Mouse (Mus musculus) hindbrain, embryonic 10.5 days (tissue): ENCODE data around the gene Fam172a. TPM values are rescaled to one million over a fixed set of nuclear protein-coding genes. Genes with fewer than 3 reads are reported as not detected.
A peak's percentile ranks its signal among the peaks of the same experiment; 100 is the strongest.

ENCODE experiments used
- DNase-seq: peaks from one replicate; pipeline ENCODE4 v3.0.0-alpha.2; 2017; ENCODE audit warnings: low spot score
- H3K27ac ChIP-seq: fragments of 300-500 bp; sonication (generic); 2 replicates; pipeline ENCODE4 v1.5.1; 2016; ENCODE audit warnings: mild to moderate bottlenecking, moderate library complexity
- H3K27me3 ChIP-seq: fragments of 300-500 bp; sonication (generic); 2 replicates; pipeline ENCODE4 v1.6.1; 2016; ENCODE audit warnings: mild to moderate bottlenecking; ENCODE audit not compliant: poor library complexity, insufficient read depth, severe bottlenecking
- H3K36me3 ChIP-seq: fragments of 300-500 bp; sonication (generic); 2 replicates; pipeline ENCODE4 v1.6.1; 2016; ENCODE audit warnings: mild to moderate bottlenecking, moderate library complexity
- H3K4me1 ChIP-seq: fragments of 300-500 bp; sonication (generic); replicated peaks from 2 replicates; pipeline ENCODE4 v1.6.1; 2016; ENCODE audit warnings: mild to moderate bottlenecking
- H3K4me3 ChIP-seq: fragments of 300-500 bp; sonication (generic); 2 replicates; pipeline ENCODE4 v1.5.1; 2016; ENCODE audit warnings: mild to moderate bottlenecking, moderate library complexity
- H3K9me3 ChIP-seq: fragments of 300-500 bp; sonication (generic); 2 replicates; pipeline ENCODE4 v1.6.1; 2016; ENCODE audit warnings: mild to moderate bottlenecking, moderate library complexity
- WGBS: fragments of 180-500 bp; shearing (Covaris S2); methylation state at CpG from one replicate; pipeline ENCODE4 v1.1.7; 2016; 5-methylcytosine and 5-hydroxymethylcytosine counted together
- polyA plus RNA-seq: library from polyadenylated mRNA; unstranded; fragments of >200 nt; fragmentation: Nextera tagmentation; extraction: Ambion mirVana; gene quantifications from 2 replicates; pipeline ENCODE4 v1.2.1, GENCODE M21; 2016

Gene Fam172a
- polyA plus RNA-seq, 1 experiment from 2014 or later, result 27.0 TPM

DNA sequence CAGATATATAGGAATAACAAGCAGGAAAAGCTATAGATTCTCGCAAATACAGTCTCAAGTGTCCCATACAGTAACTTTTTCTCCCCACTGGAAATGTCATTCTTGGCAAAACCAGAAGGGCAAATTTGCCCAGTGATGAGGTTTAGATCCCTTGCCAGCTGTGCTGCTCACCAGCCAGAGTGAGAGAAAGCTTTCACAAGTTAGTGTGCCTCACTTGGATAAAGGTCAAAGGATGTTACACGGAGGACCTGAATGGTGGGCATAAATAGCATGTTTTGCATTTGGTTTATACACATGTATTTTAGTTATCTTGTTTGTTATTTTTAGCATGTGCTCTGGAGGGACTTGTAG is 281.0 kb downstream of the Fam172a start:
- Histone ChIP-seq H3K27me3 (no peaks in the 10 kb centered on the region), H3K4me3 (no peak overlapping the region), H3K36me3 (no peaks in the 10 kb centered on the region), H3K4me1 (peaks cover 15% of the 10 kb centered on the region), H3K9me3 (no peaks in the 10 kb centered on the region), H3K27ac (no peak overlapping the region)
- WGBS, result 70% methylated on average over 2 of the region's 2 CpGs
- no peak for DNase-seq

DNA sequence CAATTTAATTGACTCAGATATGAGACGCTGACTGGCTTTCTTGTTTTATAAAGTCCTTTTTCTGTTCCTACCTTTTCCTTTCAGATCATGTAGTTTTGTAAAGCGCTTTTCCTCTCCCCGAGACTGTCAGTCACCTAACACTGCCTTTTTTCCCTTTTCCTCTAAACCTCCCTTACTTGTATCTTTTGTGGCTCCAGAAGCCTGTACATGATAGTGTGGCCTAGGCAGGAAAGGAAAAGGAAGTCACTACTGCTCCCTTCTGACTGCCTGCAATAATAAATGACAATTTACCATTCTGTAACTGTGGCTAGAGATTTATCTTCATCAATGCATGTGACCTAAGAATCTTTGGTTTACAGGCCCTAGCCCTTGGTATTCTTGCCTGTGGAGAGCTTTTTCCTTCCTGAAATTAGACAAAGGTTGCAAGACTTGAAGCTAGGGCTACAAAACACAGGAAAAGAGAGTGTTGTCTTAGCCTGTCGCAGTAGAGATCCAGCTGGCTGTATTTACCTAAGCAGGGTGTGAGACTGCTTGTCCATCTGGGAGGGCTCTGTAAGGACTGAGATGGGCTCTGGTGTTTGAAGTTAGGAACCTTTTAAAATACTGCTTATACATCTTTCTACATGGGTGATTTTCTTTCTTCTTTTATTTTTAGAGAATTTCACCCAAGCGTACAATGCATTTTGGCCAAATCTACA is 289.5 kb downstream of the Fam172a start:
- no peak for DNase-seq
- Histone ChIP-seq H3K27ac (peak overlapping the region; percentile 6; the same call in 1 of the 2 replicates), H3K36me3 (no peaks in the 10 kb centered on the region), H3K9me3 (no peaks in the 10 kb centered on the region), H3K27me3 (no peaks in the 10 kb centered on the region), H3K4me3 (no peak overlapping the region), H3K4me1 (peaks cover 12% of the 10 kb centered on the region; the same call in 1 of the 2 replicates)
- 74% methylated on average over 5 of the region's 5 CpGs for WGBS

DNA sequence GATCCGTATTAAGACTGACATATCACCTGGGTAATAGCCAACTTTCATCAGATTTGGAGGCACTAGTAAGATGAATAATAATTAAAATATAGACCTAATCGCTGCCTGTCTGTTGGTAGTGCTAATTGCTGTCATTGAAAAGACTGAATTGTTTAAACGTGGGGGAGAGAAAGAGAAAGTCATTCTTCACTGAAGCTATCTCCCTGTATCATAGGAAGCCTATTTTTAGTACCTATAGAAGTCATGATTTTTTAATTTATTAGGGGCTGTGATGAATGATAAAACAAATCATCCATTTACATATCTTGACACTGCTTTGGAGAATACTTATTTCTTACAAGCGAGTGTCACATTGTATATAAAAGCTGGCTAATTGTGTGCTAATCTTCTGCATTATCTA is 302.8 kb downstream of the Fam172a start:
- Histone ChIP-seq H3K4me1 (peaks cover 27% of the 10 kb centered on the region), H3K4me3 (no peak overlapping the region), H3K27me3 (no peaks in the 10 kb centered on the region), H3K36me3 (0 out of 2 replicates have a peak, but pooled peaks cover 4% of the 10 kb centered on the region), H3K27ac (no peak overlapping the region), H3K9me3 (no peaks in the 10 kb centered on the region)
- WGBS, result 57% methylated on average over 4 of the region's 4 CpGs
- DNase-seq, result no peak

DNA sequence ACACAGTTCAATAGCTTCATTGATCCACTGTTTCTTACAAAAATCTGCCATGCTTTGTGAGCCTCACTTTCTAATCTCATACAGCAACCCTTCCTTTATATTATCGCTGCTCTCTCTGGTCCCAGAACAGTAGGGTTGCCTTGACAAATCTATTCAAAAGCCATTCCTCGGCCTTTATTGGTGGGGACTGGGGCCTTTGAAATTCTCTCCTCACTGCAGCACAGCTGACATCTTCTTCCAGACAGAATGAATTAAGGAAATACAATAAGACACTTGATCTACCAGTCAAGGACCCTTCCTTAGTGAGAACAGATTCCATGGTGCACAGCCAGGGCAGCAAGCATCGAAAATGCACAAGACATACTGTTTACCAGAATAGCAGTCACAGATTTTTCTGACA is 303.5 kb downstream of the Fam172a start:
- peak; percentile 55 for DNase-seq
- H3K36me3 ChIP-seq, result peaks cover 7% of the 10 kb centered on the region; the same call in 1 of the 2 replicates
- H3K27me3 ChIP-seq, result no peaks in the 10 kb centered on the region
- H3K27ac ChIP-seq, result peak overlapping the region; percentile 59
- peaks cover 27% of the 10 kb centered on the region for H3K4me1 ChIP-seq
- no peaks in the 10 kb centered on the region for H3K9me3 ChIP-seq
- WGBS, result 13% methylated on average over 3 of the region's 3 CpGs
- no peak overlapping the region for H3K4me3 ChIP-seq

DNA sequence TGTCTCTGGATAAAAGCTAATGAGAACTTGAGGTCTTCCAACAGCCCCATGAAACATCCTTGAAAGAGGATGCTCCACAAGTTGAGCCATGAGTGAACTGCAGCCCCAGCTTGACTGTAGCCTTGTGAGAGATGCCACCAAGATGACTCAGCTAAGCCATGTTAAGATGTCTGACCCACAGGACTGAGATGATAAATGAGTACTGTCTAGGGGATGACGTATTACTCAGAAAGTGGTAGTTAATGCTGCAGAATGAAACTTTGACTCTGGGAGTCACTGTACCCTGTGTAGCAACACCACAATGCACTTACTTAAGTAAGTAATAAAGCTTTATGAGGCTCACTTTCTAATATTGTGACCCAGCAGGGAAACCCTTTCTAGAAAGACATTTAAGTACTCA is 308.3 kb downstream of the Fam172a start:
- WGBS, result 95% methylated on average over 1 of the region's 1 CpGs
- Histone ChIP-seq H3K36me3 (peaks cover 7% of the 10 kb centered on the region; the same call in 1 of the 2 replicates), H3K4me3 (no peak overlapping the region), H3K27me3 (no peaks in the 10 kb centered on the region), H3K4me1 (peaks cover 6% of the 10 kb centered on the region; the same call in 1 of the 2 replicates), H3K27ac (no peak overlapping the region), H3K9me3 (no peaks in the 10 kb centered on the region)
- DNase-seq, result no peak

DNA sequence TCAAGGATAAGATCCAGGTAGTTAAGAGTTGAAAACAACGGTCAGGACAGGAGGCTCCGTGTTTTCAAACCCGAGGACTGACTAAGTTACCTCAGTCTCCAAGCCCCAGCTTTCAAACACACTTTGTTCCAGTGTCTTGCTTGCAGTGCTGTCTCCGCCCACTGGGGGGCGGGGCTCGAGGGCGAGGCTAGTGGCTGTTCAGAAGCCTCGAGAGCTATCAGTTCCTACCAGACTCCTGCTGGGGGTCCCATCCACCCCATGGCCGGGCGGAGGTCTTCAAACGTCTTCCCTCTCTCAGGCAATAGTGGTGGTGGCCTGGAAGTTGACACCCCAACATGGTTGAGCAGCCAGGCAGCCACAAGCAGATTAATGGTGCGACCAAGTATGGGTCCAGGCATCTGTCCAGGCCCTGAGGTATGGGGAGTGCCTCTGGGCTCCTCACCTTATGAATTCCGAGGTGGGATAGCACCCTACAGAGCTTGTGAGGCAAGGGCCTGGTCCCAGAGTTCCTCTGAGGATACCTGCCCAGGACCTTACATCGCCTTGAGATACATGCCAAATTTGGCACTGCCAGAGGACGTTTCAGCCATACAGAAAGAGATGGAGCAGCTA is 323.0 kb downstream of the Fam172a start, which contains the start of gene Pou5f2:
Pou5f2 (plus strand) TSS at position 220 of the 612 bp plus-strand sequence.
- DNase-seq, result peak; percentile 37
- Histone ChIP-seq H3K27me3 (no peaks in the 10 kb centered on the region), H3K4me1 (peaks cover 5% of the 10 kb centered on the region; the same call in 1 of the 2 replicates), H3K4me3 (no peak within 1 kb of the TSS), H3K36me3 (0 out of 2 replicates have a peak, but pooled peaks cover 7% of the 10 kb centered on the region), H3K9me3 (no peaks in the 10 kb centered on the region), H3K27ac (0 out of 2 replicates have a peak within 1 kb of the TSS, but pooled peaks have one; percentile 35)
- 56% methylated on average over 15 of the region's 15 CpGs for WGBS

DNA sequence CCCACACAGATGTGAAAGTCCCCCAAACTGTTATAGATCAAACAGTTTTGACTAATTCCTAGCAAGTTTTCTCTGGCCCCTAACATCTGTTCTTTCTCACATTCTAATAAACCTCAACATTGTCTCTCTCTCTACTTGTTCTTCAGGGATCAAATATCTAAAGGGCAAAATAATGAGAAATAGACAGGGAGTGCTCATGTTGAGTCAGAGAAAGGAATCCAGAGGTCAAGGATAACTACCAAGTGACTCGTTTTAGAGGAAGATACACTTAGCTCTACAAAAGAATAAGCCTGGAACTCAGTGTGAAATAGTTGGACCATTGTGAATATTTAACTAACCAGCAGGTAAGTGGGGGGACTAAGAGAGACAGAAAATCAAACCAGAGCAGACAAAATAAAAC is 331.0 kb downstream of the Fam172a start:
- H3K9me3 ChIP-seq, result no peaks in the 10 kb centered on the region
- DNase-seq, result no peak
- H3K4me1 ChIP-seq, result no peaks in the 10 kb centered on the region
- WGBS, result 55% methylated on average over 1 of the region's 1 CpGs
- H3K27ac ChIP-seq, result no peak overlapping the region
- no peak overlapping the region for H3K4me3 ChIP-seq
- no peaks in the 10 kb centered on the region for H3K27me3 ChIP-seq
- no peaks in the 10 kb centered on the region for H3K36me3 ChIP-seq

DNA sequence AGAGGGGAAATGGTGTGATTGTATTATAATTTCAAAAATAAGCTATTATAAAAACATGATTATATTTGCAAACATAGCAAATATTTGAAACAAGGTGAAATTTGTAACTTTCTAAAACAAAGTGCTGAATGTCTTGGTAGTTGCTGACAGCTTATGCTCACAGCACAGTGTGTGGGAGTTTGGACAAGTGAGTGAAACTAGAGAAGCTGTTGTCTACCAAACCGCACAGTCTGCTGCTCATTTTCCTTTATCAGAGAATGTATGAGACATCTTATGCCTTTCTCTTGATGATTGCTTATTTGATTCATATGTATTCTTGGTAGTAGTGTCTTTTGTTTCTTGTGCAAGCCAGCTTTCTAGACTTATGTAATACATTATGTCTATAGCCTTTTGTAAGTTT is 335.4 kb downstream of the Fam172a start:
- H3K27ac ChIP-seq, result no peak overlapping the region
- no peaks in the 10 kb centered on the region for H3K4me1 ChIP-seq
- H3K36me3 ChIP-seq, result no peaks in the 10 kb centered on the region
- H3K9me3 ChIP-seq, result no peaks in the 10 kb centered on the region
- WGBS, result 68% methylated on average over 1 of the region's 1 CpGs
- H3K4me3 ChIP-seq, result no peak overlapping the region
- H3K27me3 ChIP-seq, result no peaks in the 10 kb centered on the region
- no peak for DNase-seq

DNA sequence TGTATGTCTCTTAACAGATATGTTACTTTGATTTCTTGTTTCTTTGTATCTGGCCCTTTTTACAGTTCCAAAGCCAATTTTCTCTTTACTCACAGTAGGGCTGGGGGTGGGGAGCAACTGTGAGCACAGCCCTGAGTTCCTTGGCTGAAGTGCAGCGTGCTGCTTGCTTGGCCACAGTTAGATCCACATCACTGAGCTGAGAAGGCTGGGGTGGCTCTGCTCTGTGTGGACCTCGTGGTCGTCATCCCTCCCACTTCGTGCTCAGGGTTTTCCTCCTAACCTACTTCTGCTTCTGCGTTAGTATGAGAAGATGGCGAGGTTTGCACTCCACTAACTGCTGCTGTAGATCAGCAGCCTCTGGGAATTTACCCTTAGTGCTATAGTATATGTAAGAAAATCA is 341.4 kb downstream of the Fam172a start:
- no peaks in the 10 kb centered on the region for H3K4me1 ChIP-seq
- 69% methylated on average over 6 of the region's 6 CpGs for WGBS
- no peak for DNase-seq
- H3K9me3 ChIP-seq, result no peaks in the 10 kb centered on the region
- H3K27ac ChIP-seq, result no peak overlapping the region
- H3K36me3 ChIP-seq, result no peaks in the 10 kb centered on the region
- no peaks in the 10 kb centered on the region for H3K27me3 ChIP-seq
- no peak overlapping the region for H3K4me3 ChIP-seq

DNA sequence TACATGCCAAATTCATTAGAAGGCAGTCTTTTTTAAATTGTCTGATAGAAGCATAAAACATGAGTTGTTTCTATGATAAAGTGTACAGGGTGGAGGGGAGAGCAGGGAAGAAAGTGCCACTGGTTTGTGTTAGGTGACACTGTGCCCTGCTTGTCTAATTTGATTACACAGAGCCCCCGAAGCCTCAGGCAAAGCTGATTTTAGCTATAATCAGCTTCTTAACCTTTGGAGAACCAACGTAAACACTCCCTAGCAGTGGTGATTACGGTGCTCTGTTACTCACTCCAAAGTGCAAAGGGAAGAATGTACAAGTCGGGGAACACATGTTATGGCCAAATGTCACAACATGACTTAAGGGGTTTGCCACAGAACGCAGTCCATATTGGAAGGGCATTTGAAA is 343.3 kb downstream of the Fam172a start:
- H3K9me3 ChIP-seq, result no peaks in the 10 kb centered on the region
- H3K27ac ChIP-seq, result no peak overlapping the region
- no peak overlapping the region for H3K4me3 ChIP-seq
- 58% methylated on average over 5 of the region's 5 CpGs for WGBS
- H3K27me3 ChIP-seq, result no peaks in the 10 kb centered on the region
- no peaks in the 10 kb centered on the region for H3K4me1 ChIP-seq
- no peak for DNase-seq
- no peaks in the 10 kb centered on the region for H3K36me3 ChIP-seq

DNA sequence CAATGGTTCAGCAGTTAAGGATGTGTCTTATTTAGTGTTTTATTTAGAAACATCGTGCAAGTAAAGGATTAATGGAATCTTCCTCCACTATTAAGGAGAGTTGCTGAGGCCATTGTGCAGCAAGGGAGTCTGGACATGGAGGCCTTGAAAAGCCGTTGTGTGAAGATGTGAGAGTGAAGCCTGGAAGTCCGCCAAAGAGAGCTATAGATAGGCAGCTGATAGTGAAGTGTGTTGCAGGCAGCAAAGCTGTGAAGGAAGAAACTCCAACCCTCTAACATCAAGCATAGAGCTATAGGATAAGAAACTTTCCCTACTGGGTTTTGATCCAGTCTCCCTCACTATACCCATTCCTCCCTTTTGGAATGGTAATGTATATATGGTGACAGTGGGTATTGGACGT is 385.9 kb downstream of the Fam172a start:
- Histone ChIP-seq H3K4me3 (no peak overlapping the region), H3K27me3 (no peaks in the 10 kb centered on the region), H3K36me3 (no peaks in the 10 kb centered on the region), H3K9me3 (no peaks in the 10 kb centered on the region), H3K4me1 (0 out of 2 replicates have a peak, but pooled peaks cover 3% of the 10 kb centered on the region), H3K27ac (no peak overlapping the region)
- no peak for DNase-seq
- WGBS, result 89% methylated on average over 4 of the region's 4 CpGs

DNA sequence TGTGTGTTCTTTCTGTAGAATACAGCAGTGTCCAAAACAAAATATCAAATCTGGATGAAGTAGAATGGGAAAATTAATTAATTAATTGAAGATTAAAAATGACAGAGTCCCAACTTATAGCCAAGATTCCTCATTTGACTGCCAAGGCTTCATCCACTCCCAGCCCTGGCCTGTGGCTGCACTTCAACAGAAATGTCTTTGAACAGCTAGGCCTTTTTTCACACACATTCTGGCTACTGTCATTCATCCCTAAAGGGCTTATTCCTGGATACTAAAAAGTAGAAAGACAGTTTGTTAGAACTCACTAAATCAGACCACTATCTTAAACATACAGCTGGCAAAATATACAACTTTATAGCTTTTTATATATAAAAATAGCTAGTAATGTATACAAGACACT is 388.9 kb downstream of the Fam172a start:
- DNase-seq, result no peak
- H3K27ac ChIP-seq, result no peak overlapping the region
- H3K4me3 ChIP-seq, result no peak overlapping the region
- H3K36me3 ChIP-seq, result no peaks in the 10 kb centered on the region
- H3K9me3 ChIP-seq, result 0 out of 2 replicates have a peak, but pooled peaks cover 4% of the 10 kb centered on the region
- H3K4me1 ChIP-seq, result 0 out of 2 replicates have a peak, but pooled peaks cover 3% of the 10 kb centered on the region
- no peaks in the 10 kb centered on the region for H3K27me3 ChIP-seq

DNA sequence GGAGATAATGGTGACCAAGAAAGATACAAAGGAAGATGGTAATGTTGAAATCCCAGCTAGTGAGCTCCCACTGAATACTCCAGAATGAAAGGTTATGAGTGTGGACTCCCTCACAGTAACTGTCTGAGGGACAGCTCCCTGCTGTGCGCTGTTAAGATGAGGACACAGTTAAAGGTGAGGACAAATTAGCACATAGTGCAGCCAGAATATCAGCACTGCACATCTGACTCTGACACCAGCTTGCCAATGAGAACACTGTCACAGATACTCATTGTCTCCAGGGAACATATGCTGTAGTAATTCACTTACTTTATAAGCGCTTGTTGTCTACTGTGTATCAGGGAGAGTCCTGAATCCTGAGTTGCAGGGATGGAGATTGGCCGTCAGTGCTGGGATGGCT is 390.1 kb downstream of the Fam172a start:
- Histone ChIP-seq H3K36me3 (no peaks in the 10 kb centered on the region), H3K27me3 (no peaks in the 10 kb centered on the region), H3K4me3 (no peak overlapping the region), H3K9me3 (0 out of 2 replicates have a peak, but pooled peaks cover 4% of the 10 kb centered on the region), H3K27ac (no peak overlapping the region), H3K4me1 (0 out of 2 replicates have a peak, but pooled peaks cover 3% of the 10 kb centered on the region)
- WGBS, result 82% methylated on average over 3 of the region's 3 CpGs
- DNase-seq, result no peak
